Mouse (Mus musculus) B cell, adult 62 days (primary cell): ENCODE data around the gene Rmi1. TPM values are rescaled to one million over a fixed set of nuclear protein-coding genes. Genes with fewer than 3 reads are reported as not detected.

Source experiments
- total RNA-seq: library from RNA; stranded (reverse); gene quantifications from 4 replicates; pipeline ENCODE4 v1.2.4, GENCODE M21; 2023

The Rmi1 gene
- 47.2 to 61.5 TPM (median 51.5 TPM) in 4 replicates for total RNA-seq

GRCm38 (mm10) chr13:58402003-58402743, at the start of gene Rmi1:
Gene Rmi1 (plus strand): TSS chr13:58402248.

GRCm38 (mm10) chr13:58358629-58359303, 43.3 kb upstream of the Rmi1 start, which contains the start of gene Kif27:
Gene Kif27 (minus strand): TSS chr13:58359122.

GRCm38 (mm10) chr13:58384779-58385546, 17.1 kb upstream of the Rmi1 start, which contains the start of gene 2210016F16Rik:
Gene 2210016F16Rik (minus strand): TSS chr13:58385225.

GRCm38 (mm10) chr13:58403243-58403642, 1.2 kb downstream of the Rmi1 start, which contains the start of gene Hnrnpk:
Gene Hnrnpk (minus strand): TSS chr13:58403343.

Other genes with a start within 250 kb of the Rmi1 start
- gene Idnk, start 244.6 kb upstream of the Rmi1 start, total RNA-seq = 58.3 to 70.5 TPM (median 62.2 TPM) in 4 replicates
- gene Ubqln1, start 186.6 kb upstream of the Rmi1 start, total RNA-seq = 97.7 to 106 TPM (median 103 TPM) in 4 replicates
- 2.6 to 4.9 TPM (median 3.9 TPM) in 4 replicates for gene Gkap1, start 126.5 kb upstream of the Rmi1 start, total RNA-seq
- 0.36 to 0.38 TPM (median 0.37 TPM) in 4 replicates for gene Kif27, start 43.1 kb upstream of the Rmi1 start, total RNA-seq
- 11.8 to 13.6 TPM (median 12.4 TPM) in 4 replicates for gene 2210016F16Rik, start 17.0 kb upstream of the Rmi1 start, total RNA-seq
- 1,266 to 1,359 TPM (median 1,310 TPM) in 4 replicates for gene Hnrnpk, start 1.1 kb downstream of the Rmi1 start, total RNA-seq
- 0.24 TPM in 1 of 4 replicates, not detected in the others for gene Slc28a3, start 208.6 kb downstream of the Rmi1 start, total RNA-seq